Mouse (Mus musculus) liver, adult 2 months (tissue): ENCODE measurements at regions not wholly inside any gene's neighbourhood (a gene's known extent, or its start where the extent isn't known, plus 50 kb on each side); places are given as distances from the start of the nearest gene placed in this dataset.

ENCODE experiments used
- DNase-seq: peaks from one replicate; pipeline ENCODE4 v3.0.0-alpha.2; 2011; ENCODE audit warnings: low read depth, low spot score; ENCODE audit errors: extremely low read depth
- H3K27ac ChIP-seq: fragments of 200-500 bp; replicated peaks from 2 replicates; pipeline ENCODE4 v1.5.1; 2012; ENCODE audit warnings: low read depth, mild to moderate bottlenecking, control low read depth, inconsistent platforms, low read length; ENCODE audit not compliant: insufficient read depth
- H3K27me3 ChIP-seq: fragments of 200-500 bp; 2 replicates; pipeline ENCODE4 v1.6.1; 2012; ENCODE audit warnings: mild to moderate bottlenecking, moderate library complexity, low read length, inconsistent platforms; ENCODE audit not compliant: control insufficient read depth, insufficient read depth
- H3K36me3 ChIP-seq: fragments of 200-500 bp; 2 replicates; pipeline ENCODE4 v1.6.1; 2012; ENCODE audit warnings: low read length, inconsistent platforms; ENCODE audit not compliant: control insufficient read depth, insufficient read depth
- H3K4me1 ChIP-seq: fragments of 200-500 bp; 2 replicates; pipeline ENCODE4 v1.6.1; 2011; ENCODE audit warnings: low read length; ENCODE audit not compliant: control insufficient read depth, insufficient read depth
- H3K4me3 ChIP-seq: fragments of 200-500 bp; 2 replicates; pipeline ENCODE4 v1.5.1; 2011; ENCODE audit warnings: low read depth, mild to moderate bottlenecking, control low read depth, low read length, moderate library complexity; ENCODE audit not compliant: insufficient read depth
- H3K79me2 ChIP-seq: fragments of 200-500 bp; 2 replicates; pipeline ENCODE4 v1.6.1; 2012; ENCODE audit warnings: inconsistent platforms, mild to moderate bottlenecking, low read length, moderate library complexity; ENCODE audit not compliant: control insufficient read depth, insufficient read depth
- H3K9ac ChIP-seq: fragments of 200-500 bp; 2 replicates; pipeline ENCODE4 v1.6.1; 2012; ENCODE audit warnings: low read depth, mild to moderate bottlenecking, control low read depth, inconsistent platforms, low read length
- CTCF ChIP-seq: fragments of 200-500 bp; IDR thresholded peaks from 2 replicates; pipeline ENCODE4 v1.5.1; 2011; ENCODE audit warnings: low read depth, low read length, control low read depth
- POLR2A ChIP-seq: fragments of 200-500 bp; IDR thresholded peaks from 2 replicates; pipeline ENCODE4 v1.6.1; 2011; ENCODE audit warnings: low read length, control low read depth; ENCODE audit not compliant: insufficient read depth; ENCODE audit errors: extremely low read depth
- WGBS: fragments of 180-500 bp; shearing (Covaris S2); methylation state at CpG from one replicate; pipeline ENCODE4 v1.1.7; 2018; 5-methylcytosine and 5-hydroxymethylcytosine counted together

DNA sequence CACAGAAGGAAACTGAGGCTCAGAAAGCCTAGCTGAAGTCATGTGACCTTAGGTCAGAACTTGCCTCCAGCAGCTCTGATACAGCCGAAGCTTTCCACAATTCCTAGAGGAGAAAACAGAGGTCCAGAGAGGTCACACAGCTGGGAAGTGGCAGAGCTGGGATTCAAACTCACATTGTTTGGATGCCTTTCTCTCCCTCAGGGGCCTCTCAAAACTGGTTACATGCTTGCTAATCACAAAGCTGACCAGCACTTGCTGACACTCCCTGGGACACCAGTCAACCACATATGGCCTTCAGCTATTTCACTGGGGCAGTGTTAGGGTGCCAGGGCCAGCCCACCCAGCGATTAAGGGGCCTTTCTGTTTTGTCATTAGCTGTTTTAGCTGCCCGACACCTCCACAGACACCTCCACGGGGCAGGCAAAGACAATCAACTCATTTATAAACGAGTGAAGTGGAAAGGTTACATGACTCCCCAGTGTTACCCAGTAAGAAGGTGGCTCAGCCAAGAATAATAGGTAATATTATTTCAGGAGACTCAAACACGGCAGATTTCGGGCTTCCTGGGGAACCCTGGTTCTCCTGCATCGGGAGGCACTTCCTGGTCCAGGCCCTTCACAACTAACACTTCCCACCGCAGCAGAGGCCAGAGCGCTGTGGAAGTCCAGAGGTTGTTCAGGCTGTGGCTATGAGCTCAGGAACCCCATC is 71.4 kb downstream of the 2410131K14Rik start:
- no peak for TF ChIP-seq CTCF
- TF ChIP-seq POLR2A, result no peak
- Histone ChIP-seq H3K27ac (no peak overlapping the region), H3K27me3 (no peaks in the 10 kb centered on the region), H3K9ac (no peak overlapping the region), H3K4me3 (no peak overlapping the region), H3K36me3 (no peaks in the 10 kb centered on the region), H3K79me2 (no peaks in the 10 kb centered on the region), H3K4me1 (no peaks in the 10 kb centered on the region)
- DNase-seq, result no peak
- WGBS, result 68% methylated on average over 10 of the region's 10 CpGs

DNA sequence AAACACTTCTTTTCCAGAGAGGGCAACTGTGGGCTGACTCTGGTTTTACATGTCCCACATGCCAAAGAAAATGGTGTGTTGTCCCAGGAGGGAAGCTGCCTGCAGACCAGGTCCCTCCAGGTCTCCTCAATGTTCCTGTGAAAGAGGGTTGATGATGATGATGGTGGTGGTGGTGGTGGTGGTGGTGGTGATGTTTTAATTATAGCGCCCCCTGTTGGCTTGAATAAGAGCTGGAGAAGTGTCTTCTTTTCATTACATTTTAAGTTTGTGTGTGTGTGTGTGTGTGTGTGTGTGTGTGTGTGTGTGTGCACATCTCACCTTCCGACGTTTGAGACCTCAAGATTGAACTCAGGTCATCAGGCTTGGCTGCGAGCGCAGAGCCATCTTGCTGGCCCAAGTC is 73.0 kb downstream of the 2410131K14Rik start:
- Histone ChIP-seq H3K9ac (no peak overlapping the region), H3K4me3 (no peak overlapping the region), H3K79me2 (no peaks in the 10 kb centered on the region), H3K4me1 (no peaks in the 10 kb centered on the region), H3K27me3 (no peaks in the 10 kb centered on the region), H3K27ac (no peak overlapping the region), H3K36me3 (no peaks in the 10 kb centered on the region)
- TF ChIP-seq CTCF, result no peak
- no peak for TF ChIP-seq POLR2A
- WGBS, result 83% methylated on average over 5 of the region's 5 CpGs
- no peak for DNase-seq

DNA sequence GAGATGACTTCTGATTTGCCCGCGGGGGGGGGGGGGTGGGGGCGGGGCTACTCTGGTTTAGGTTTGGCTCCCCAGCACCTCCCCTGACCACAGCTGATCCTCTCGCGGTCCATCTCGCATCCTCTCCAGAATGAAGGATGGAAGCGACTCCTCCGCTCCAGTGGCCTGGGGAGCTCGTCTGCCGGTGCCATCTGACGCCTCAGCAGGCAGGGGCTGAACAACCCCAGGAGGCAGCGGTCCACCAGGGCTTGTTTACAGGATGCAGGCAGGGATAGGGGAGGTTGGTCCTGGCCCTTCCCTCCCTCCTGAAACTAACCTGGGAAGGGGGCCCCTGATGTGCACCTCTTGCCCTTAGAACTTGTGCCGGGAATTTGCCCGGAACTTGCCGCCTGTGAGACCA is 73.9 kb downstream of the 2410131K14Rik start:
- DNase-seq, result no peak
- TF ChIP-seq CTCF (no peak), POLR2A (no peak)
- 39% methylated on average over 14 of the region's 15 CpGs for WGBS
- Histone ChIP-seq H3K79me2 (no peaks in the 10 kb centered on the region), H3K27me3 (no peaks in the 10 kb centered on the region), H3K27ac (no peak overlapping the region), H3K36me3 (no peaks in the 10 kb centered on the region), H3K4me3 (no peak overlapping the region), H3K4me1 (no peaks in the 10 kb centered on the region), H3K9ac (no peak overlapping the region)

DNA sequence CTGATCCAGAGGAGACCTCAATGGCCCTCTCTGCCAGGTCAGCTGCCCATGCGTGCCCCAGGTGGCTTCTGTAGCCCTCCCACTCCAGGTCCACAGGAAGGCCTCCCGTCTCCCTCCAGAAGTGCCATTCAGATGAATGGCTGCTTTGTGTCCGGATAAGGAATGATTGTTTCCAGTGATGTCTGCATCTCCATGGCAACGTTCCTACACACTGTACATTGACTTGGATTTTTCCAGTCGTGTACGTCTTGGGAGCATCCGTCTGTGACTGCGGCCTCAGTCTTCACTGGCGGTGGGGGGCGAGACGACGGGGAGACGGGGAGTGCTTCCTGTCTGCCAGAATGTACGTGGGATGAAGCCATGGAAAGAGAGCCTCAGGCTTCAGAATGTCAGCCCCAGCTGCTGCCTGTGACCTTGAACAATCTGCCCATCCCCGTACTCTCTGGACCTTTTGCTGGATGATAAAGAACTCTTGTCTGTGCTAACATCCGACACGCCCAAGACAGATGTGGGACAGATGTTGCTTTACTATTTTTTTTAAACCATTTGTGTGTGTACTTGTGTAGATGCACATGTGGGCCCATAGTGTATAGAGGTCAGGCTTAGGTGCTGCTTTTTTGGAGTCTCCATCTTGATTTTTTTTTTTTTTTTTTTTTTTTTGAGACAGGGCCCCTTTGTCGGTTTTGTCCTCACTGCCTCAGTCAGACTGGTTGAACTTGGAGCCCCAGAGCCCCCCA is 76.9 kb downstream of the 2410131K14Rik start:
- no peak for DNase-seq
- no peak overlapping the region for H3K9ac ChIP-seq
- H3K27ac ChIP-seq, result no peak overlapping the region
- H3K36me3 ChIP-seq, result no peaks in the 10 kb centered on the region
- peaks cover 4% of the 10 kb centered on the region; the same call in 1 of the 2 replicates for H3K27me3 ChIP-seq
- no peaks in the 10 kb centered on the region for H3K79me2 ChIP-seq
- H3K4me1 ChIP-seq, result 0 out of 2 replicates have a peak, but pooled peaks cover under 1% of the 10 kb centered on the region
- 71% methylated on average over 18 of the region's 18 CpGs for WGBS
- no peak overlapping the region for H3K4me3 ChIP-seq
- no peak for TF ChIP-seq CTCF
- TF ChIP-seq POLR2A, result no peak

DNA sequence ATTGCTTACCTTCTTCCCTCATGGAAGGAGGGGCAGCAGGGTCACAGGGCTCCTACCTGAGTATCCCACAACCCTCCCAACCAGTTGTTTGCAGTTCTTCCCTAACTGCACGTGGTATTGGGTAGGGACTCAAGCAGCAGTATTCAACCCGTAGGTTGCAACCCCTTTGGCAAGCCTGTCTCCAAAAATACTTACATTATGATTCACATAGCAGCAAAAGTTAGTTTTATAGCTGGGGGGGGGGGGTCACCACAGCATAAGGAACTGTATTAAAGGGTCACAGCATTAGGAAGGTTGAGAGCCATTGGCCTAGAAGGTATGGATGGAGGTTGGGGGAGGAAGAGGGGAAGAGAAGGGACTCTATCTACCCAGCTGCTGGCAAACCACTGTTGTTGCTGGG is 78.1 kb downstream of the 2410131K14Rik start:
- DNase-seq, result no peak
- Histone ChIP-seq H3K4me1 (peaks cover 2% of the 10 kb centered on the region; the same call in 1 of the 2 replicates), H3K36me3 (no peaks in the 10 kb centered on the region), H3K27me3 (peaks cover 6% of the 10 kb centered on the region; the same call in 1 of the 2 replicates), H3K9ac (no peak overlapping the region), H3K4me3 (no peak overlapping the region), H3K27ac (no peak overlapping the region), H3K79me2 (no peaks in the 10 kb centered on the region)
- whole genome bisulfite sequencing, result 86% methylated on average over 2 of the region's 2 CpGs
- TF ChIP-seq POLR2A, result no peak
- TF ChIP-seq CTCF, result no peak

DNA sequence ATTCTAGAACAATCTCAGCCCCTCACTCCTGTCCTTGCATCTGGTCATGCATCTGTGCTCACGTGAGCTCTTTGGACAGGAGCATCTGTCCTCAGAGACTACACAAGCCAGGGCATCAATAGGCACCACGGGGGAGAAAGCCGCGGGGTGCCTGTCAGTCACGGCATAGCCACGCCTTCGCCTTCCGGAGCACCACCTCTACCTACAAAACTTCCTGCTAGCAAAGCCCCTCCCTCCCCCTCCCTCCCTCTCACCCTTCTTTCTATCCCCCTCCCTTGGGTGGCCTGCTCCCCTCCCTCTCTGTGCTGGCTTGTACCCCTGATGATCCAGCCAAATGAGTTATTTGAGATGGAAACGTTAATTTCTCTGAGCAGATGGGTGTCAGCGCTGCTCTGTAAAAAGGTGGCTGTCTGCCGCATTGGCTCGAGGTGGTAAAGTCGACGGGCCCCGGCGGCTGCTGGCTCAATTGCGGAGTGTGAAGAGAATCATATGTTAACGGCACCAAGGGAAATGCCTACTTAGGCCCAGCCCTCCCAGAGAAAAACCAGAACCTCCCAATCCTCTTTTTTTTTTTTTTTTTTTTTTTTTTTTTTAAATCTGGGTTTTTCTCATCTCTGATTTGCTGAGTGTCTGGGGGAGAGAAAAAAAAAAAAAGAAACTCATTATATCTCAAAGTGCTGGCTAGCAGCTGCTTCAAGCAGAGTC is 82.0 kb downstream of the 2410131K14Rik start:
- H3K79me2 ChIP-seq, result no peaks in the 10 kb centered on the region
- WGBS, result 3% methylated on average over 18 of the region's 18 CpGs
- H3K36me3 ChIP-seq, result no peaks in the 10 kb centered on the region
- DNase-seq, result no peak
- no peak overlapping the region for H3K27ac ChIP-seq
- H3K4me3 ChIP-seq, result no peak overlapping the region
- peaks cover 21% of the 10 kb centered on the region for H3K27me3 ChIP-seq
- H3K9ac ChIP-seq, result no peak overlapping the region
- TF ChIP-seq CTCF (no peak), POLR2A (no peak)
- peaks cover 8% of the 10 kb centered on the region for H3K4me1 ChIP-seq
